Mouse (Mus musculus) lung, postnatal 0 days (tissue): ENCODE results near the gene Cers2. TPM values are rescaled to one million over a fixed set of nuclear protein-coding genes. Genes with fewer than 3 reads are reported as not detected.
"Not testable (repeated sequence)": the region's sequence is repeated elsewhere in the genome, so short reads cannot be mapped to it uniquely, and the experiment has no call there.

Experiments
- ATAC-seq: fragments of 200-750 bp; cut with Nextera tagmentation; 2 replicates; pipeline ENCODE4 v1.8.0; 2017; ENCODE audit warnings: moderate library complexity
- DNase-seq: peaks from one replicate; pipeline ENCODE4 v3.0.0-alpha.2; 2016; ENCODE audit warnings: low spot score
- H3K27ac ChIP-seq: fragments of 300-500 bp; sonication (generic); 2 replicates; pipeline ENCODE4 v1.5.1; 2014; ENCODE audit warnings: antibody characterized with exemption, mild to moderate bottlenecking, low read length, mixed read lengths
- H3K27me3 ChIP-seq: fragments of 300-500 bp; sonication (generic); replicated peaks from 2 replicates; pipeline ENCODE4 v1.6.1; 2014; ENCODE audit warnings: low read length, mixed read lengths; ENCODE audit not compliant: insufficient read depth
- H3K36me3 ChIP-seq: fragments of 300-500 bp; sonication (generic); 2 replicates; pipeline ENCODE4 v1.6.1; 2014; ENCODE audit warnings: low read length, mixed read lengths; ENCODE audit not compliant: insufficient read depth
- H3K4me1 ChIP-seq: fragments of 300-500 bp; sonication (generic); 2 replicates; pipeline ENCODE4 v1.6.1; 2014; ENCODE audit warnings: antibody characterized with exemption, low read depth, low read length, mixed read lengths; ENCODE audit not compliant: insufficient read depth
- H3K4me2 ChIP-seq: fragments of 300-500 bp; sonication (generic); replicated peaks from 2 replicates; pipeline ENCODE4 v1.6.1; 2014; ENCODE audit warnings: low read depth, mild to moderate bottlenecking, low read length, moderate library complexity, mixed read lengths
- H3K4me3 ChIP-seq: fragments of 300-500 bp; sonication (generic); 2 replicates; pipeline ENCODE4 v1.5.1; 2014; ENCODE audit warnings: low read depth, low read length
- H3K9ac ChIP-seq: fragments of 300-500 bp; sonication (generic); replicated peaks from 2 replicates; pipeline ENCODE4 v1.6.1; 2014; ENCODE audit warnings: low read depth, mild to moderate bottlenecking
- H3K9me3 ChIP-seq: fragments of 300-500 bp; sonication (generic); 2 replicates; pipeline ENCODE4 v1.6.1; 2016; ENCODE audit warnings: low read length, mixed read lengths
- CTCF ChIP-seq: IDR thresholded peaks from 2 replicates; pipeline ENCODE4 v1.5.1; 2016; ENCODE audit warnings: antibody characterized with exemption, mild to moderate bottlenecking
- EP300 ChIP-seq: IDR thresholded peaks from 2 replicates; pipeline ENCODE4 v1.6.1; 2016; ENCODE audit warnings: antibody characterized with exemption, mild to moderate bottlenecking, control low read depth
- WGBS: fragments of 180-500 bp; shearing (Covaris S2); extraction: QIAGEN DNeasy Blood & Tissue Kit; methylation state at CpG from one replicate; pipeline ENCODE4 v1.1.7; 2014; 5-methylcytosine and 5-hydroxymethylcytosine counted together
- polyA plus RNA-seq: library from polyadenylated mRNA; unstranded; fragments of >200 nt; fragmentation: Nextera tagmentation; extraction: Ambion mirVana; gene quantifications from 2 replicates; pipeline ENCODE4 v1.2.1, GENCODE M21; 2015

Gene Cers2
- polyA plus RNA-seq, 1 experiment from 2014 or later: 291 TPM

GRCm38 (mm10) chr3:95337345-95337744 is 22.8 kb downstream of the Cers2 start:
- Histone ChIP-seq H3K36me3 (peaks cover 36% of the 10 kb centered on the region; the same call in 1 of the 2 replicates), H3K27me3 (no peaks in the 10 kb centered on the region), H3K4me1 (no peaks in the 10 kb centered on the region), H3K4me2 (no peak overlapping the region), H3K27ac (no peak overlapping the region), H3K9me3 (no peaks in the 10 kb centered on the region), H3K4me3 (no peak overlapping the region), H3K9ac (no peak overlapping the region)
- DNase-seq (no peak), ATAC-seq (no peak)
- 95% methylated on average over 4 of the region's 4 CpGs for WGBS
- TF ChIP-seq CTCF (no peak), EP300 (no peak)

- H3K36me3 ChIP-seq: peaks cover 40% of the 10 kb centered on the region; the same call in 1 of the 2 replicates
- H3K27me3 ChIP-seq: no peaks in the 10 kb centered on the region
- H3K4me2 ChIP-seq: no peak overlapping the region
- no peak for ATAC-seq
- 95% methylated on average over 4 of the region's 4 CpGs for WGBS
- no peaks in the 10 kb centered on the region for H3K4me1 ChIP-seq
- no peak overlapping the region for H3K9ac ChIP-seq
- H3K27ac ChIP-seq: no peak overlapping the region
- TF ChIP-seq EP300 (no peak), CTCF (no peak)
- H3K4me3 ChIP-seq: no peak overlapping the region
- no peak for DNase-seq
- H3K9me3 ChIP-seq: no peaks in the 10 kb centered on the region
These were observed 23.7 kb downstream of the Cers2 start for GRCm38 (mm10) chr3:95338251-95338650.

DNA sequence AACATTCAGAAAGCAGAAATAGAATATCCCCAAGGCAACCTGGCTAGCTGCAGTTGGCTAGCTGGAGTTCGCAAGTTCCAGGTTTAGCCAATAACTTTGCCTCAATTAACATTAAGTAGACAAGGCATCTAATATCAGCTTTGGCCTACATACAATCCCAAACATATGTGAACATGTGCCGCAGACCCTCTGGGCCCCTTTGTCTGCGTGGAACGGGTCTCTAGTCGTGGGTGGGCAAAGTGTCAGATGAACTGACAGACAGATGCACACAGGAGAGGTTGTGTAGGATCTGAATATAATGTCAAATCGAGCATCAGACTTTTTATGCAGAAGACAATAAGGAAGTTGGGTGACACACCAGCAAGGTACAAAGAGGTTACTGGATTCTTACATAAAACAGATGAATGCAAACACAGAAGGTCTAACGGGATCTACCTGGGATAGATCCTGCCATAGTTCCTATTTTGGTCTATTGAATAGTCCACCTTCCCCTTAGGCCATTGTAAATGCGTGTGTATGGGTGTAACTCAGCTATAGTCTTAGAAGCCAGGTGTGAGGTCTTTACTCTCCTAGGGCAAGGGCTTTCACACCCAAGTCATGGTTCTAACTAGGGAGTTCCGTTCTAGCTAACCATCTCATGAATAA is 28.9 kb downstream of the Cers2 start:
- not testable (repeated sequence) for H3K4me2 ChIP-seq, DNase-seq, H3K9me3 ChIP-seq, H3K27me3 ChIP-seq, H3K9ac ChIP-seq, ATAC-seq, H3K27ac ChIP-seq, H3K4me3 ChIP-seq, H3K4me1 ChIP-seq
- peaks cover 49% of the 10 kb centered on the region for H3K36me3 ChIP-seq
- 92% methylated on average over 9 of the region's 9 CpGs for WGBS

DNA sequence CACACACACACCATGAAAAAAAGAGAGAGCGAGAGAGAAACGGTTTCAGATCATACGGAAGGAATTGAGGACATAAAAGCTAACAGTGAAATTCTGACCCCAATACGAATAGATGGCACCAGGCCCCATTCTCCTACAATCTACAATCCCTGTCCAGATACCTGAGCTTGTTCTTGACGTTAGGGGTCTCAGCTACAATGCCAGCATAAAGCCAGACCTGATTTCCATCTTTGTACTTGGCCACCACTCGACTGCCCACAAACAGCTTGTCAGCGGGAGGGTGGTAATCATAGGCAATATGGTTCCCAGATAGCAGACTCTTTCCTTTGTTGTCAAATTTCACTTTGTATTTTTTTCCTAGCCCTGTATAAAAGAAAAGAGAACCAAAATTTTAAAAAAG is 31.9 kb downstream of the Cers2 start:
- WGBS: 95% methylated on average over 7 of the region's 7 CpGs
- Histone ChIP-seq H3K27ac (no peak overlapping the region), H3K9me3 (no peaks in the 10 kb centered on the region), H3K4me2 (no peak overlapping the region), H3K4me1 (no peaks in the 10 kb centered on the region), H3K9ac (no peak overlapping the region), H3K36me3 (peaks cover 31% of the 10 kb centered on the region), H3K27me3 (no peaks in the 10 kb centered on the region), H3K4me3 (no peak overlapping the region)
- DNase-seq (no peak), ATAC-seq (no peak)
- TF ChIP-seq EP300: no peak
- TF ChIP-seq CTCF: no peak

DNA sequence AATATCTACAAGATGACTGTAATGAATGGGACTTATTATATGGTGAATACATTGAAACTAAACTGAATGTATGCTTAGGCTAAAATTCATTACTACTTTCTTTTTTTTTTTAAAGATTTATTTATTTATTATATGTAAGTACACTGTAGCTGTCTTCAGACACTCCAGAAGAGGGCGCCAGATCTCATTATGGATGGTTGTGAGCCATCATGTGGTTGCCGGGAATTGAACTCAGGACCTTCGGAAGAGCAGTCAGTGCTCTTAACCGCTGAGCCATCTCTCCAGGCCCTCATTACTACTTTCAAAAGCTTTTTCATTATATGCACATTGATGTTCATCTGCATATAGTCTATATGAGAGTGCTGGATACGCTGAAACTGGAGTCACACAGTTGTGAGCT is 33.8 kb downstream of the Cers2 start:
- peaks cover 27% of the 10 kb centered on the region for H3K36me3 ChIP-seq
- 96% methylated on average over 5 of the region's 5 CpGs for WGBS

GRCm38 (mm10) chr3:95349491-95349890 is 34.9 kb downstream of the Cers2 start:
- Histone ChIP-seq H3K36me3 (peaks cover 25% of the 10 kb centered on the region), H3K4me2 (no peak overlapping the region), H3K4me3 (no peak overlapping the region), H3K9ac (no peak overlapping the region), H3K4me1 (no peaks in the 10 kb centered on the region), H3K27me3 (no peaks in the 10 kb centered on the region), H3K27ac (no peak overlapping the region), H3K9me3 (no peaks in the 10 kb centered on the region)
- TF ChIP-seq CTCF (peak; percentile 81), EP300 (no peak)
- ATAC-seq (no peak), DNase-seq (peak; percentile 88)

More for the DNA sequence above, 33.8 kb downstream of the Cers2 start:
- not testable (repeated sequence) for H3K4me3 ChIP-seq, H3K27ac ChIP-seq, ATAC-seq, H3K9me3 ChIP-seq, DNase-seq, H3K4me1 ChIP-seq, H3K27me3 ChIP-seq, H3K4me2 ChIP-seq, H3K9ac ChIP-seq

DNA sequence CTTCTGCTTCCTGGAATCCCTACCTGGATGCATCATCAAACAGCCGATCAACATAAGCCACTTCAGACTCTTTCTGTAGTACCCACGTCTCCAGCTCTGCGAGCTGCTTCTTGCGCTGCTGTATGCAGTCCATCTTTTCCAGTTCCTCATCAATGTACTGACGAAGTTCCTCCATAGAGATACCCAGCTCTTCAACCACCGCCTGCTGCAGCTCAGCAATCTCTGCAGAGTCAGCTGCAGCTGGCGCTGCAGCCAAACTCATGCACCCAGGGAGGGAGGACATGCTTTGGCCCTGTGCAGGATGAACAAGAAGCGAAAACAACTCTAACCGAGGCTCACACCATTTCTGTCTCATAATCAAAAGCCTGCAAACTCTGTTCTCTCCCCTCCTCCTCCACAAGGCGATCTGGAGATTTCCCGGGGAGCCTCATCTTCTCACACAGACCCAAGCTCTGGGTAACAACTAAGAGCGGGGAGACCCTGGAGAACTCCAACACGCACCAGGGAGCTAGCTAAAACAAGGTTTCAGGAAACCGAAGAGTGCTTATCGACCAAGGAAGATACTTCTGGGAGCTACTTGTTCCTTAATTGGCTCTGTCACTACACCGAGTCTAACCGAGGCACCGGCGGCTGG is 41.4 kb downstream of the Cers2 start:
- not testable (repeated sequence) for DNase-seq
- Histone ChIP-seq H3K4me3 (peak overlapping the region; percentile 47; the same call in 1 of the 2 replicates), H3K4me2 (peak overlapping the region; percentile 52; the same call in 1 of the 2 replicates)

More for the DNA sequence above, 41.4 kb downstream of the Cers2 start:
- not testable (repeated sequence) for H3K36me3 ChIP-seq, H3K9ac ChIP-seq, ATAC-seq, H3K27me3 ChIP-seq, H3K4me1 ChIP-seq, H3K27ac ChIP-seq, H3K9me3 ChIP-seq
- 10% methylated on average over 4 of the region's 19 CpGs for WGBS
